ENCODE assay signal across 14 mouse cellular contexts in genomic region chr11:57013464-57014190, GRCm38 (mm10). TPM values are rescaled to one million over a fixed set of nuclear protein-coding genes. Genes with fewer than 3 reads are reported as not detected.
DNase-seq lines count a peak whose midpoint lies in the region; ATAC-seq and TF ChIP-seq lines count a peak whose summit lies in the region.
"Had no signal": no experiment of that assay in that cellular context is flagged by ENCODE, and none has a peak within 500 bp of the region (broad histone marks: within the 10 kb centered on the region; RNA-seq: fewer than 3 reads in every experiment).

No protein-coding gene starts in this region.

- peaks cover 17% of the 10 kb centered on the region; the same call in 1 of the 2 replicates for H3K27me3 ChIP-seq in heart, embryonic 13.5 days (replicated peaks)
- H3K27me3 ChIP-seq in midbrain, embryonic 11.5 days (ENCODE audit: control insufficient read depth, insufficient read depth, low read length) = peaks cover 2% of the 10 kb centered on the region; the same call in 1 of the 2 replicates
- H3K27me3 ChIP-seq in midbrain, embryonic 10.5 days (ENCODE audit: low read depth, poor library complexity, severe bottlenecking) = peaks cover 42% of the 10 kb centered on the region
- peaks cover 4% of the 10 kb centered on the region; the same call in 1 of the 2 replicates for H3K27me3 ChIP-seq in hindbrain, embryonic 15.5 days

- peaks cover 29% of the 10 kb centered on the region for H3K4me1 ChIP-seq in heart, embryonic 13.5 days
- H3K4me1 ChIP-seq in midbrain, embryonic 11.5 days (ENCODE audit: control insufficient read depth, insufficient read depth, low read length) = no peaks in the 10 kb centered on the region; the same call in 1 of the 2 replicates
- peaks cover 36% of the 10 kb centered on the region for H3K4me1 ChIP-seq in midbrain, embryonic 10.5 days
- peaks cover 28% of the 10 kb centered on the region for H3K4me1 ChIP-seq in hindbrain, embryonic 15.5 days (replicated peaks)
- peaks cover 20% of the 10 kb centered on the region for H3K4me1 ChIP-seq in olfactory bulb, adult 2 months (ENCODE audit: control insufficient read depth, insufficient read depth, low read length)
- H3K4me1 ChIP-seq: liver, embryonic 12.5 days had no signal

- peak overlapping the region; percentile 71 for H3K4me2 ChIP-seq in heart, embryonic 13.5 days
- H3K4me2 ChIP-seq in midbrain, embryonic 11.5 days = no peak overlapping the region
- H3K4me2 ChIP-seq in hindbrain, embryonic 15.5 days = peak overlapping the region; percentile 62
- H3K4me2 ChIP-seq: liver, embryonic 12.5 days had no signal

- no peak for TF ChIP-seq POLR2A in olfactory bulb, adult 2 months (IDR thresholded peaks at IDR 0.05; ENCODE audit: insufficient read depth, low read depth, low read length)

- DNase-seq in heart, adult 18-20 months = no peak
- DNase-seq in midbrain, embryonic 11.5 days (ENCODE audit: low spot score, missing footprints) = peak; percentile 68
- DNase-seq in midbrain, embryonic 10.5 days (ENCODE audit: low spot score) = no peak
- no peak for DNase-seq in MN1 (ENCODE audit: low spot score)
- DNase-seq in cerebellum, postnatal 14 days = no peak
- DNase-seq: cerebellum, postnatal 25 days; lung, postnatal 36 days; thymus, postnatal 4 days had no signal

- H3K9ac ChIP-seq in heart, embryonic 13.5 days = no peak overlapping the region
- H3K9ac ChIP-seq in midbrain, embryonic 11.5 days (ENCODE audit: low read length) = no peak overlapping the region
- no peak overlapping the region for H3K9ac ChIP-seq in hindbrain, embryonic 15.5 days
- H3K9ac ChIP-seq: liver, embryonic 12.5 days had no signal

- no peaks in the 10 kb centered on the region for H3K9me3 ChIP-seq in heart, embryonic 13.5 days
- no peaks in the 10 kb centered on the region for H3K9me3 ChIP-seq in midbrain, embryonic 11.5 days (ENCODE audit: control insufficient read depth, low read length)
- no peaks in the 10 kb centered on the region for H3K9me3 ChIP-seq in midbrain, embryonic 10.5 days (replicated peaks)
- H3K9me3 ChIP-seq in hindbrain, embryonic 15.5 days = no peaks in the 10 kb centered on the region
- H3K9me3 ChIP-seq: liver, embryonic 12.5 days had no signal

- no peaks in the 10 kb centered on the region for H3K36me3 ChIP-seq in heart, embryonic 13.5 days
- H3K36me3 ChIP-seq in midbrain, embryonic 11.5 days (ENCODE audit: control insufficient read depth, insufficient read depth, low read length) = no peaks in the 10 kb centered on the region
- H3K36me3 ChIP-seq in midbrain, embryonic 10.5 days = no peaks in the 10 kb centered on the region
- H3K36me3 ChIP-seq in hindbrain, embryonic 15.5 days = no peaks in the 10 kb centered on the region
- H3K36me3 ChIP-seq: liver, embryonic 12.5 days had no signal

- peak overlapping the region; percentile 50; the same call in 1 of the 2 replicates for H3K4me3 ChIP-seq in heart, embryonic 13.5 days
- no peak overlapping the region for H3K4me3 ChIP-seq in midbrain, embryonic 11.5 days (ENCODE audit: low read depth, low read length)
- no peak overlapping the region for H3K4me3 ChIP-seq in midbrain, embryonic 10.5 days
- peak overlapping the region; percentile 50 for H3K4me3 ChIP-seq in hindbrain, embryonic 15.5 days
- peak overlapping the region; percentile 56 for H3K4me3 ChIP-seq in olfactory bulb, adult 2 months (ENCODE audit: insufficient read depth, low read depth, low read length)
- H3K4me3 ChIP-seq: liver, embryonic 12.5 days had no signal

- H3K27ac ChIP-seq in heart, embryonic 13.5 days (replicated peaks) = no peak overlapping the region
- no peak overlapping the region for H3K27ac ChIP-seq in midbrain, embryonic 11.5 days (ENCODE audit: low read depth, low read length)
- no peak overlapping the region for H3K27ac ChIP-seq in midbrain, embryonic 10.5 days (replicated peaks)
- no peak overlapping the region for H3K27ac ChIP-seq in hindbrain, embryonic 15.5 days (replicated peaks)
- H3K27ac ChIP-seq in olfactory bulb, adult 2 months (ENCODE audit: insufficient read depth, low read depth, low read length) = peak overlapping the region; percentile 86; the same call in 1 of the 2 replicates
- H3K27ac ChIP-seq: kidney, postnatal 0 days; liver, embryonic 12.5 days had no signal

- no peak for TF ChIP-seq CTCF in olfactory bulb, adult 2 months (IDR thresholded peaks at IDR 0.05; ENCODE audit: insufficient read depth, low read depth, low read length)

- no peak for ATAC-seq in heart, embryonic 13.5 days (ENCODE audit: extremely low read depth, insufficient number of reproducible peaks, low FRiP score, low TSS enrichment)
- ATAC-seq in midbrain, embryonic 11.5 days (ENCODE audit: low FRiP score) = no peak
- ATAC-seq in hindbrain, embryonic 15.5 days (ENCODE audit: low FRiP score, low read depth) = peak; percentile 36; the same call in 1 of the 2 replicates
- ATAC-seq: inflammation-experienced regulatory T-cells, adult 6 months; liver, embryonic 12.5 days had no signal

- WGBS in heart, embryonic 13.5 days = 59% methylated on average over 9 of the region's 9 CpGs
- WGBS in midbrain, embryonic 11.5 days = 77% methylated on average over 9 of the region's 9 CpGs
- WGBS in midbrain, embryonic 10.5 days = 76% methylated on average over 9 of the region's 9 CpGs
- 65% methylated on average over 9 of the region's 9 CpGs for WGBS in hindbrain, embryonic 15.5 days
- WGBS in olfactory bulb, adult 2 months = 14% methylated on average over 9 of the region's 9 CpGs

RNA-seq across cellular contexts. Expression of gene Gria1, which starts 2.4 kb away (rescaled TPM):
- polyA plus RNA-seq in heart, embryonic 13.5 days (2015; fragmentation: Nextera tagmentation; extraction: Ambion mirVana) = 3.3 and 3.9 TPM in 2 replicates
- under 1 TPM; 0.15 to 0.49 TPM for total RNA-seq in heart, adult 18-20 months (2021)
- polyA plus RNA-seq in midbrain, embryonic 11.5 days (2014; fragmentation: Nextera tagmentation; extraction: Ambion mirVana) = 1.8 and 3.1 TPM in 2 replicates
- 0.57 and 2.3 TPM in 2 replicates for polyA plus RNA-seq in midbrain, embryonic 10.5 days (2016; fragmentation: Nextera tagmentation; extraction: Ambion mirVana)
- 39.1 and 48.1 TPM in 2 replicates for polyA plus RNA-seq in hindbrain, embryonic 15.5 days (2015; fragmentation: Nextera tagmentation; extraction: Ambion mirVana)
- polyA plus RNA-seq in olfactory bulb, adult 2 months (2012; ENCODE audit: insufficient read depth, insufficient read length, low replicate concordance, missing spikeins) = 75.4 and 633 TPM in 2 replicates
- polyA plus RNA-seq: inflammation-experienced regulatory T-cells, adult 6 months had no signal

Comparison
In these comparisons a context has a peak if more than half of its experiments do, and no peak if none do; other contexts are left out.
1. H3K4me3 ChIP-seq: peak in heart, embryonic 13.5 days (single experiment), hindbrain, embryonic 15.5 days (single experiment) and olfactory bulb, adult 2 months (single experiment); none in midbrain, embryonic 11.5 days (single experiment) and midbrain, embryonic 10.5 days (single experiment).